In genomic region chr11:104667399-104667798, GRCm38 (mm10) we compare ENCODE assay signal across 18 mouse cellular contexts. TPM values are rescaled to one million over a fixed set of nuclear protein-coding genes. Genes with fewer than 3 reads are reported as not detected.
DNase-seq lines count a peak whose midpoint lies in the region; ATAC-seq lines count a peak whose summit lies in the region.
"Had no signal": no experiment of that assay in that cellular context is flagged by ENCODE, and none has a peak within 500 bp of the region (broad histone marks: within the 10 kb centered on the region; RNA-seq: fewer than 3 reads in every experiment).

No protein-coding gene starts in this region.

- peak; percentile 85 for DNase-seq in CD4-positive helper T cell, adult 2 months (ENCODE audit: low read depth, low spot score)
- peak; percentile 86 for DNase-seq in induced T-regulatory cell, adult 2 months (ENCODE audit: low read depth)
- peak; percentile 86 for DNase-seq in thymus, postnatal 0 days (ENCODE audit: low spot score)
- DNase-seq in layer of hippocampus, adult 8-10 months (ENCODE audit: low spot score in 2 of 2): no peak
- no peak for DNase-seq in frontal cortex, postnatal 14 days (ENCODE audit: low spot score in 2 of 2)
- no peak for DNase-seq in right cerebral cortex, adult 2 months (ENCODE audit: low spot score in 2 of 2)
- DNase-seq: adrenal gland, postnatal 25 days; forebrain, postnatal 0 days; gastrocnemius, postnatal 14 days; kidney, postnatal 14 days; left cerebral cortex, postnatal 4 days; liver, embryonic 13.5 days; right cerebral cortex, adult 18-20 months had no signal

- ATAC-seq in CD4-positive, CD25-positive, alpha-beta regulatory T cell, adult 4 months: peak; percentile 94
- ATAC-seq: forebrain, postnatal 0 days; intestine, embryonic 16.5 days had no signal

RNA-seq across cellular contexts. Expression of gene Gm11639, which starts 18.1 kb away (rescaled TPM):
- polyA plus RNA-seq in CD4-positive, CD25-positive, alpha-beta regulatory T cell, adult 4 months (2017; shearing (Covaris generic)): under 1 TPM in 1 of 2 experiments, not detected in 1; 0.04 TPM
- 0.03 TPM in 2 replicates for polyA plus RNA-seq in thymus, postnatal 0 days (2015; fragmentation: Nextera tagmentation; extraction: Ambion mirVana)
- under 1 TPM; 0.31 to 0.68 (median 0.34) TPM for total RNA-seq in layer of hippocampus, adult 8-10 months (2022)
- total RNA-seq: monocyte, adult 5-6 weeks had no signal
- polyA plus RNA-seq: hindbrain, embryonic 11.5 days; urinary bladder, adult 2 months had no signal

RNA-seq across cellular contexts. Expression of gene Itgb3, which starts 59.6 kb away (rescaled TPM):
- 10 to 100 TPM; 12.3 to 15.6 TPM for polyA plus RNA-seq in CD4-positive, CD25-positive, alpha-beta regulatory T cell, adult 4 months (2017; shearing (Covaris generic))
- polyA plus RNA-seq in thymus, postnatal 0 days (2015; fragmentation: Nextera tagmentation; extraction: Ambion mirVana): 2.8 TPM in 2 replicates
- total RNA-seq in layer of hippocampus, adult 8-10 months (2022): 1 to 10 TPM; 1.4 to 4.7 (median 3.1) TPM

Comparison
In these comparisons a context has a peak if more than half of its experiments do, and no peak if none do; other contexts are left out.
1. DNase-seq: peak in CD4-positive helper T cell, adult 2 months (single experiment), induced T-regulatory cell, adult 2 months (single experiment) and thymus, postnatal 0 days (single experiment); none in layer of hippocampus, adult 8-10 months (0 of 2), frontal cortex, postnatal 14 days (0 of 2) and right cerebral cortex, adult 2 months (0 of 2).